Mouse (Mus musculus): ENCODE measurements around the gene Abhd17a. TPM values are rescaled to one million over a fixed set of nuclear protein-coding genes. Genes with fewer than 3 reads are reported as not detected.

The Abhd17a gene
- polyA plus RNA-seq, 1 experiment from 2014 or later = 92.5 TPM

DNA sequence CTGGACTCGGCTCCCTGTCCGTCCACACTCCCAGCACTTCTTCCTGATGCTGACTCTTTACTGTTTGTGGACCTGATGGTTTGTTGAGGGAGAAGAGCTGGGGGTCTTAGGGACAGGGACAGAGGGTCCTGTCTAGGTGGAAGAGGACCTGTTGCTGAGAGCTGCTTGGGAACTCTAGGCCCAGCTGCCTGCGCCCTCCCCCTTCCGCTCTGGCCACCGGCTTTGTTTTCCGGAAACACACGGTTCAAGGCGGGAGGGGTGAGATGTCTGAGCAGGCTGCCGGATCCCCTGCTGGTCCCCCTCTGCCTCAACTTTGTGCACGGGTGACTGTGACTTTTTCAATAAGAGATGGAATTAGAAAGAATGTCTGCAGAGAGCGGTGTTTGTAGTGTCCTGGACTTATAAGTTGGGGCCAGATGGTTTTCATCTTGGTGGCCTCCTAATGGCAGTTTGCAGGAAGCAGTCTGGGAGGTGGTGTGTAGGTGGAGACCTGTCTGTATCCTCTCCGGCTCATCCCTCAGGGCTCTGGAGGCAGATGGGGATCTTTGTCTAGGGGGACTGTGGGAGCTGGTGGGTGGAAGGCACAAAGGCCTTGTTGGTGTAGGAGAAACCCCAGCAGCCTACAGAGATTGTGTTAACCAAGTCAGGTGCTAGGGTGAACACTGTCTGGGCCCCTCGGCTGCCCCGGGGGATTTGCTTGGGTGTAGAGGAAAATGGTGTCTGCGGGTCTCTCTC is 33.5 kb upstream of the Abhd17a start:
- H3K4me3 ChIP-seq (ENCODE audit: low read depth, low read length) = peak overlapping the region; percentile 84
- peak overlapping the region; percentile 93 for H3K27ac ChIP-seq (replicated peaks)
- no peaks in the 10 kb centered on the region for H3K27me3 ChIP-seq (ENCODE audit: control insufficient read depth, insufficient read depth, low read length)
- peaks cover 5% of the 10 kb centered on the region; the same call in 1 of the 2 replicates for H3K4me1 ChIP-seq (replicated peaks; ENCODE audit: control insufficient read depth, insufficient read depth)
- TF ChIP-seq CTCF (IDR thresholded peaks at IDR 0.05; ENCODE audit: low read depth) (no peak), EP300 (optimal IDR thresholded peaks at IDR 0.05) (no peak)
- peak; percentile 74 for DNase-seq (ENCODE audit: low spot score)
- no peaks in the 10 kb centered on the region; the same call in 1 of the 2 replicates for H3K36me3 ChIP-seq (ENCODE audit: control insufficient read depth, insufficient read depth, low read length)
- WGBS = 7% methylated on average over 15 of the region's 15 CpGs
- H3K9me3 ChIP-seq (ENCODE audit: control insufficient read depth, low read length) = no peaks in the 10 kb centered on the region
- ATAC-seq (ENCODE audit: low FRiP score, low TSS enrichment) = no peak
- H3K9ac ChIP-seq (ENCODE audit: low read length) = peak overlapping the region; percentile 87
- H3K4me2 ChIP-seq (replicated peaks; ENCODE audit: low read depth) = peak overlapping the region; percentile 93

DNA sequence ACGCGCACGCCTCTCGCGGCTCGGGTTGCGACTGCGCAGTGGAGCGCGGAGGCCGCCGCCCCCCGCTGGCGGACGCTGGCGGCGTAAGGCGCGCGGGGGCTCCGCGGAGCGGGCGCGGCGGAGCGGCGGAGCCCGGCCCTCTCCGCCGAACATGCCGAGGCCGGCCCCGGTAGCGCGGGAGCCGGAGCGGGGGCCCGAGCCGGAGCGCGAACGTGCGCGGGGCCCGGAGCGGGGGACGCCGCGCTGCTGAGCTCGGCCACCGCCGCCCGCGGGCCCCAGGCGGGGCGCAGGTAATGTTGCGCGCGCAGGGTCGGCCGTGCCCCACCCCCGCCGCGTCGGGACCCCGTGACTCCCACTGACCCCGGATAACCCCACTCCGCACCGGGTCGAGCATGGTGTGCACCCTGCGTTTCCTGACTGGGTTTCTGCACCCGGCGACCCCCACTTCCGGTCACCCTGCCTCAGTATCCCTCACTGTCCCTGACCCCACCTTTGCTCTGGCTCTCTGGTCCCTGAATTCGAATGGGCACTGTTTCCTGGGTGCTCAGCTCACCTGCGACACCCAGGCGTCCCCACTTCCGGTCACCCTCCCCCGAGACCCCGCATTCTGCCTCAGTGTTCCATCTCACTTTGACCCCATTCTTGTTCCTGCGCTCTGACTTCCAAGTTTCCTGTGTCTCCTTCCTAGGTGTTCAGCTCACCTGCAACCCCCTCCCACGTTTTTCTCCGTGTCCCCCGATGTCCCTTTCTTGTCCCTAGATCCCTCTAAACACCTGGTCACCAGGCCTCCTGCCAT is 32.7 kb upstream of the Abhd17a start, which contains the start of gene Csnk1g2:
Gene Csnk1g2, plus strand, starts transcription at position 178 of the 796 bp plus-strand sequence.
- ATAC-seq (ENCODE audit: low FRiP score, low TSS enrichment) (peak; percentile 29), DNase-seq (ENCODE audit: low spot score) (peak; percentile 77)
- WGBS = under 1% methylated on average over 80 of the region's 85 CpGs
- Histone ChIP-seq H3K27me3 (ENCODE audit: control insufficient read depth, insufficient read depth, low read length) (no peaks in the 10 kb centered on the region), H3K4me1 (replicated peaks; ENCODE audit: control insufficient read depth, insufficient read depth) (peaks cover 5% of the 10 kb centered on the region; the same call in 1 of the 2 replicates), H3K9ac (ENCODE audit: low read length) (peak within 1 kb of the TSS; percentile 87), H3K27ac (replicated peaks) (peak within 1 kb of the TSS; percentile 93), H3K36me3 (ENCODE audit: control insufficient read depth, insufficient read depth, low read length) (no peaks in the 10 kb centered on the region; the same call in 1 of the 2 replicates), H3K4me2 (replicated peaks; ENCODE audit: low read depth) (peak within 1 kb of the TSS; percentile 93), H3K9me3 (ENCODE audit: control insufficient read depth, low read length) (no peaks in the 10 kb centered on the region), H3K4me3 (ENCODE audit: low read depth, low read length) (peak within 1 kb of the TSS; percentile 84)
- no peak for TF ChIP-seq EP300 (optimal IDR thresholded peaks at IDR 0.05)
- TF ChIP-seq CTCF (IDR thresholded peaks at IDR 0.05; ENCODE audit: low read depth) = no peak; the same call in 1 of the 2 replicates

DNA sequence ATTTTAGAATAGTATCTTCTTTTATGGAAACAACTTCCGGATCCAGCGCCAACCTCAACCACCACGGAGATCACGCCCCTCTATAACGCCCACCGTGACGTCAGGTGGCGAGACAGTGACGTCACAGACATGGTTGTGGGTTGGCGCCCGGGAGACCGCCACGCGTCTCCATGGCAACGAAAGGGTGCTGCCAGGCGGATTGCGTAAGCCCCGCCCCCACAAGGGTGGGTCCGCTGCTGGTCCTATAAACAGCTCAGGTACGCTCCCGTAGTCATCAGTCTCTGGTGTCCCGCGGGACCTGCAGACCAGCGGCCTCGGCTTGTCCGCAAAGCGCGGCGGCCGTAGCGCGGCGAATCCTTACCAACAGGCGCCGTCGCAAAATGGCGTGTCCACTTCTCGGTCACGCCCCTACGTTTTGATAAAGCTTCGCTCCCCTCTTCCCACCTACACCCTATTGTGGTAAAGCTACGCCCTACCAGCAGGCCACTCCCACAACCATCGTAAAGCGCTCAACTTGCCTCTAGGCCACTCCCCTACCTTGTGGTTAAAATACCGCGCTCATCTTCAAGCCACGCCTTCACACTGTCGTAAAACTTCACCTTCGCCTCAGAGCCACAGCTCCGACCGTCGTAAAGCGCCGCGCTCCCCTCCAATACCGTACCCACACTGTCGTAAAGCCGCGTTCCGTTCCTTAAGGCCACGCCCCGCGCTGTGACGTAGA is 32.0 kb upstream of the Abhd17a start:
- DNase-seq (ENCODE audit: low spot score) (peak; percentile 99), ATAC-seq (ENCODE audit: low FRiP score, low TSS enrichment) (peak; percentile 96)
- Histone ChIP-seq H3K36me3 (ENCODE audit: control insufficient read depth, insufficient read depth, low read length) (no peaks in the 10 kb centered on the region; the same call in 1 of the 2 replicates), H3K4me1 (replicated peaks; ENCODE audit: control insufficient read depth, insufficient read depth) (peaks cover 5% of the 10 kb centered on the region; the same call in 1 of the 2 replicates), H3K9ac (ENCODE audit: low read length) (peak overlapping the region; percentile 59), H3K4me3 (ENCODE audit: low read depth, low read length) (peak overlapping the region; percentile 84), H3K27me3 (ENCODE audit: control insufficient read depth, insufficient read depth, low read length) (no peaks in the 10 kb centered on the region), H3K9me3 (ENCODE audit: control insufficient read depth, low read length) (no peaks in the 10 kb centered on the region), H3K27ac (replicated peaks) (peak overlapping the region; percentile 93), H3K4me2 (replicated peaks; ENCODE audit: low read depth) (peak overlapping the region; percentile 61)
- no peak for TF ChIP-seq EP300 (optimal IDR thresholded peaks at IDR 0.05)
- WGBS = under 1% methylated on average over 62 of the region's 64 CpGs

DNA sequence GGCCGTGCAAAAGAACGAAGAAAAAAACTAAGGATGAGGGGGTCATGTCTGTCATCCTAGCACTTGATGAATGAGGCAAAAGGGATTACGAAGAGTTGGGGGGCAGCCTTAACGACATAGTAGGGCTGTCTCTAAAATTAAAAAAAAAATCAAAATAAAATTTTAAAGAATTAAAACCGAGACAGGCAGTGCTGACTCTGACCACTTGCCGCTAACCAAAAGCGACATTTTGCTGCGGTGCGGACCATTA is 31.5 kb upstream of the Abhd17a start:
- under 1% methylated on average over 9 of the region's 9 CpGs for WGBS
- Histone ChIP-seq H3K4me3 (ENCODE audit: low read depth, low read length) (peak overlapping the region; percentile 84), H3K27me3 (ENCODE audit: control insufficient read depth, insufficient read depth, low read length) (no peaks in the 10 kb centered on the region), H3K27ac (replicated peaks) (peak overlapping the region; percentile 88), H3K4me1 (replicated peaks; ENCODE audit: control insufficient read depth, insufficient read depth) (peaks cover 5% of the 10 kb centered on the region; the same call in 1 of the 2 replicates), H3K9me3 (ENCODE audit: control insufficient read depth, low read length) (no peaks in the 10 kb centered on the region), H3K4me2 (replicated peaks; ENCODE audit: low read depth) (peak overlapping the region; percentile 61), H3K36me3 (ENCODE audit: control insufficient read depth, insufficient read depth, low read length) (no peaks in the 10 kb centered on the region; the same call in 1 of the 2 replicates), H3K9ac (ENCODE audit: low read length) (peak overlapping the region; percentile 59)
- DNase-seq (ENCODE audit: low spot score) (no peak), ATAC-seq (ENCODE audit: low FRiP score, low TSS enrichment) (no peak)
- TF ChIP-seq CTCF (IDR thresholded peaks at IDR 0.05; ENCODE audit: low read depth) (no peak), EP300 (optimal IDR thresholded peaks at IDR 0.05) (no peak)

DNA sequence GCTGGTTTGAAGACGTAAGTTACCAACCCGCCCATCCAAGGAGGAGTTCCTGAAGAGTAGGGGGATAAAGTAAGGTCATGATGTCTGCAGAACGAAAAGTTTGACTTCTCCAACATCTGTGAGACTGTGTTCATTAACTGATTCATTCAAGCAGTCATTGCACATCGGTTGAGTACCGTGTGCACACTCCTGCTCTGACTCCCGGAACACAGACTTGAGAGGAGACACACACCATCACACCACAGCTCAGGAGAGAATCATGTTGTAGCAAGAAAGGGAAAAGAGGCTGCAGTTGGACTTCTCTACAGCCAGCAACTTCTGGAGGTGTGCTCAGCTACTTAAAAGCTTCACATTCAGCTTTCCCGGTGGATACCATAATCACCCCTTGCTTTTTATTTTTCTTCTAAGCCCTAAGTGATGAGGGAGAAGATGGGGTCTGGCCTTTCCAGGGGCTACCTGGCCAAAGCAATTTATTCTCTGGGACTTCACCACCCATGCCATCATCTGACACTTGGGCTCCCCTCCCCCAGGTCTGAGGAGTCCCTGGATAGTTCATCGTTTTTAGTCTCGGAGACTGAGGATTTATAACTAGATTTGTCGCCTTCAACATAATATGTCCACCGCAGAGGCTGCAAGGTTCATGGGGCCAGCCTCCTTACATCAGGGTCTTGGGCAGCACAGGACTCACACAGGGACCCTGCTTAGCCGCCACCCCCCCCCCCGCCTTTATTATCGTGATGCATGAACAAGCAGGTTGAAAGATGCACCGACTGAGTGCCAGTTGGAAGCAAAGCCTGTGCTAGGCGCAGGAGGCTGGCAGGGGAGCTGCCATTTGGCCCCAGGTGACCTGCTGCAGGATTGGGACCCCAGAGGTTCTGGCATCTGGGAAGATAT is 30.9 kb upstream of the Abhd17a start:
- no peak for DNase-seq (ENCODE audit: low spot score)
- H3K9me3 ChIP-seq (ENCODE audit: control insufficient read depth, low read length) = no peaks in the 10 kb centered on the region
- TF ChIP-seq CTCF (IDR thresholded peaks at IDR 0.05; ENCODE audit: low read depth) (no peak), EP300 (optimal IDR thresholded peaks at IDR 0.05) (no peak)
- H3K27ac ChIP-seq (replicated peaks) = peak overlapping the region; percentile 88
- H3K4me1 ChIP-seq (replicated peaks; ENCODE audit: control insufficient read depth, insufficient read depth) = peaks cover 5% of the 10 kb centered on the region; the same call in 1 of the 2 replicates
- no peaks in the 10 kb centered on the region; the same call in 1 of the 2 replicates for H3K36me3 ChIP-seq (ENCODE audit: control insufficient read depth, insufficient read depth, low read length)
- H3K4me2 ChIP-seq (replicated peaks; ENCODE audit: low read depth) = peak overlapping the region; percentile 61
- peak overlapping the region; percentile 84 for H3K4me3 ChIP-seq (ENCODE audit: low read depth, low read length)
- ATAC-seq (ENCODE audit: low FRiP score, low TSS enrichment) = no peak
- WGBS = 54% methylated on average over 16 of the region's 16 CpGs
- no peaks in the 10 kb centered on the region for H3K27me3 ChIP-seq (ENCODE audit: control insufficient read depth, insufficient read depth, low read length)
- peak overlapping the region; percentile 59 for H3K9ac ChIP-seq (ENCODE audit: low read length)

Measured in stomach, postnatal 0 days (tissue).